Mouse (Mus musculus): ENCODE results near the gene Tmem108.

Tmem108 gene

DNA sequence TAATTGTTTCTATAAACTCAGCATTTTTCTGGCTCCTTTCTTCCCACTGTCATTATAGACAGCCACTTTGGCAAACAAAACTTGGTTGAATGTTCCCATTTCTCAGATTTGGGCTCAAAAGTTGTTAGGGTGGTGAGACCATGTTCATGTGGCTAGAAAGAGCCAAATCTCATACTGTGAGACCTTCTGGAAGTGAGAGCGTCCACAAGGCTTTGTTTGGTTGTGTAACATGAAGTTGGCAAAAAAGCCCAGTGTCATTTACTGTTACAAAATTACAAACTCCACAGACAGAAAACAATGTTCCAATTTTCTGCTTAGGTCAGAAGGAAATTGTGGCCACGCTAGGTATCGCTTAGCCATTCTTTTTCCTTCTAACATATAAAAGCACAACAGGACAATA is 213.0 kb downstream of the Tmem108 start:
- DNase-seq (ENCODE audit: low spot score in 2 of 2), result no peak

DNA sequence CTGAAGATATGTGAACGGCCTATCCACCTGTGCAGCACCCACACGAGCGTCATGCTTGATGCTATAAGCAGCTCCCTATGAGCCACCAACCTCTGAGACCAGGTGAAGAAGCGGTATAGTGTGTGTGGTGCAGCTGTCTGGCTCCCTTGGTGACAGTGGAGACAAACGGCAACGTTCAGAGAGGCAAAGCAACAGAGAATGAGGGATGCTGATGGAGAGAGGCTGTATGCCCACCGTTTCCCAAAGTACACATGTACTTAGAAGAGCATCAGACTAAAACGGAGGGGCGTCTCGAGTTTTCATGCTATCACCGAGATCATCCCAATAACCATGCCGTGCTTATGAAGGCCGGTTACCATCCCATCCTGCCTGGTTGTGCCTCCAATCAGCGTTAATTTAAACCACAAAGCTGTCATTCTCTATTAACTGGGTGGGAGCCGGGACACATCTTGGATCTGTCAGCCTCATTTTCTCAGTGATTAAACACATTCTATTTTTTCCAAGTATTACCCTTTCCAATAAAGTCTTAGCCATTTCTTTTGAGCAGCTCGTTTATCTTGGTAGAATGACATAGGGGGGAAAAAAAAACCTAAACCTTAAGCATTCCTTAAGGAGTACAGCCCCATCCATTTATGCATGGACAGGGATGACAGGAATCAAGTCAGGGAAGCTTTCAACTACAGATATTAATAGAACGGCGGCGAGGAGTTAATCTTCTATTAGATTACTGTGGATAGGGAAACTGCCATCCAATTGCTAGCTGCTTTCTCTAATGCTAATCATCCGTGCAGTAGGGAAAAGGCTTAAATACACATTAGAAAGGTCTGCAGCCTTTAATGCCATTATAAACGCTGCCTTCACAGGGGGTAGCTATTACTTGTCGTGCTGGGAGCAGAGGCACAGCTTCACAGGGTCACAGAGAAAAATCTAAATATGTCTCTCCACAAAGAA is 214.7 kb downstream of the Tmem108 start:
- DNase-seq (ENCODE audit: low spot score in 2 of 2), result no peak

DNA sequence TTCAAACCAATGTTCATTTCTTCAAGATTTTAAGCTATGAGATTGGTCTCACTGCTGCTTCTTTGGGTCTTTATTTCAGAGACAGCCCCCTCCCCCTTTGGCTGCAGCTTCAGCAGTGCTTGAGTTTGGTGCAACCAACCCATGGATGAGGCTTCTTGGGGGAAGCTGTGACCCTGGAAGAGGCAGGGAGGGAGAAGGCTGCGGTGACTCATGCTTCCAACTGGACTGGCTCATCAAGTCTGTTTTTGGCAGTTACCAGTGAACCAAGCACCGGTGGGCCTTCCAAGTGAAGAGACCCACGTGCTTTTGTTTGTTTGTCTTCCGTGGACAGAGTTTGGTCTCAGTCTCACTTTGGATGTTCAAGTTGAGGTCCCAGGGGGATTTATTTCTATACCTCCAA is 215.9 kb downstream of the Tmem108 start:
- no peak for DNase-seq (ENCODE audit: low spot score in 2 of 2)

DNA sequence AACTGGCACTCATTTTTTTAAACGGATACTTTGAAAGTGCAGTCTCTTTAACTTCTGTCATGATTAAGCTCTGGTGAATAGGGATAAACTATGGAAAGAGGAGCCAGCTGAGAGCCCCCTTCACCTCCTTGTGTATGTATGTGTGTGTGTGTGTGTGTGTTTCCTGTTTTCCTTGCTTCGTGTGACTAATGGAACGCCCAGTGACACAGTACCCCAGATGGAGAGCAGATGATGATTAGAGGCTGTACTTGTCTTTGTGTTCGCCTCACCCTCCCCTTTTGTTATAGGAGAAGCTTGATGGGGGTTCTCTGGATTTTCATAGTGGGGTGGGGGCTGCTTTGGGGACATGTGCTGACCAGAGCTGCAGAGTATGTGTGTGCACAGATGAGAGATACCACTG is 216.4 kb downstream of the Tmem108 start:
- no peak for DNase-seq (ENCODE audit: low spot score in 2 of 2)

DNA sequence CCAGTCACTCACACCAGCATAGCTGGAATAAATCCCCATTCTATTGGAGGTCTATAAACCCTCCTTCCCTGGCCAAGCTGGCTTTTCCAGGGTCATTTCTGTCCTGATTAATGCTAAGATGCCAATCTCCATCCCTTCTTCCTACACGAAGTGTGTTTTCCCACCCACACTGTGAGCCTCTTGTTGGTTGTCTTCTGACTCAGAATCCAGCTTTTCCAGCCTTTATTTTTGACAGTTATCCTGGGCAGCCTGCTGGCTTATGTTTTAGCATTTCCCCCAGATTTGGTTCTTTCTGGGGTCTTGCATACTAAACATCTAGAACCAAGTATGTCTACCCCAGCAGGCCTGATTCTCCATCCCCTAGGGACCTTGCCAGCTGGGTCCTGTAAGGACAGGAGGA is 217.0 kb downstream of the Tmem108 start:
- no peak for DNase-seq (ENCODE audit: low spot score in 2 of 2)

DNA sequence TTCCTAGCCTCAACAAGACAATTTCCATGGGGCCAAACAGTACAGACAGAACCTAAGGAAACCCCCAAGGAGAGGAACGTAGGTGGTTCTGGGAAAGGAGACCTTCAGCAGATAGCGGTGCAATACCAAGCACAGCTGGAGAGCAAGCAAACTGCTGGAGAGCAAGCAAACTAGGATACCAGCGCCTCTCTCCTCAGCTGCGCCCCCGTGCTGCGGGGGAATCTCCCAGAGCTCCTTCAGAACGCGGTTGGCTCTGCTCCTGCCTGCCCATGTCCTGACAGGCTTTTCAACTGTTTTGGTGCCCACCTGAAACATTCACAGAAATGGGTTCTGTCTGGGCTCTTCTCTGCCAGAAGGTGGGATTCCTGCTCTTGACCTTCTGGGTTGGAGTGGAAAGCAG is 221.1 kb downstream of the Tmem108 start:
- DNase-seq (ENCODE audit: low spot score in 2 of 2), result no peak

DNA sequence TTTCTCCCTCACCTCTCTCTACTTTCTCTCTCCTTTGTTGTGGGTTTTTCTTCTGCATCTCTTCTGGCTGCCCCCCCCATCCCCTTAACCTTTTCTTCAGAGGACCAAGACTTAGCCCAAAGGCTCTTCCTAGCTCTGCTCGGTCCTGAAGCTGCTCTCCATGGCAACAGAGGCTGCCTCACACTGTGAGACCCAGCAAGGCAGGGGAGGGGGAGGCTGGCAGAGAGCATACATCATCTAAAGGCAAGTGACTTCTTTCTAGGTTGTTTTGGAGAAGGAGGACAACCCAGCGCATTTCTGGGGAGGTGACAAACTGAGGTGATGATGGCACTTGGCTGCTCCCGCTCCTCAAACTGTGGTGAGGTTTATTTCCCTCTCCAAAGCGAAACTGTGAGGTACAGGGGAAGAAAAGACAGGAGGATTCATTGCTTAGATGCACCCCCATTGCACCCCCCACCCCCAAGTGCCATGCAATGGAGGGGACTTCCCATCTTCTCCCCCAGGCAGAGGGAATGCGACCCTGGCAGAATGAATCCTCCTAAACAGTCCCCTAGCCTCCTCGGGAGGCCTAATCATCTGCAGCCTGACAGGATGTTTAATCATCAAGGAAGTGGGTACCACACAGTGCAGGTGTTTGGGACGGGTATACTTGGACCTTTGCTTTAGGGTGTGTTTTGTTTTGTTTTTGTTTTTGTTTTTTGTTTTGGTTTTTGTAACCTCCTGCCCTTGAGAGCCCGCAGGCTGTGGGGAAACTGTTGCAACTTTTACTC is 223.4 kb downstream of the Tmem108 start:
- DNase-seq (ENCODE audit: low spot score in 2 of 2), result no peak

DNA sequence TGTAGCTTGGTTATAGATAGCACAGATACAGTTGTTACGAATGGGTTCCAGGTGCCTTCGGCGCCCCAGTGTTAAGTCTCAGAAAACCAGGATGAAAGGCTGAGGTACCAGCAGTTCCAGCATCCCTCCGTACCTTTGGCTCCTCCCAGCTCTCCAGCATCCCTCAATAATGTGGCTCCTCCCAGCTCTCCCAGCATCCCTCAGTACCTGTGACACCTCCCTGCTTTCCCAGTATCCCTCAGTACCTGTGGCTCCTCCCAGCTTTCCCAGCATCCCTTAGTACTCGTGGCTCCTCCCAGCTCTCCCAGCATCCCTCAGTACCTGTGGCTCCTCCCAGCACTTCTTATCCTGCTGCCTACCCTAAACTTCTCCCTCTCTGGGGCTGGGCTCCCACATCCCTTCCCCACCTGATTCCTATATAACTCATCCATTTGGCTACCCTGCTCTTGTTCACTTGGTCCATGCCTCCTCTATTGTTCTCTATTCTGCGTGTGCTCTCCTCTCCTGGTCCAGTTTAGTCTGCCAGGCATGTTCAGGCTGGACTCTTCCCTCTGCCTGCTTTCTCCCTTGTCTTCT is 225.5 kb downstream of the Tmem108 start:
- DNase-seq (ENCODE audit: low spot score in 2 of 2), result no peak

DNA sequence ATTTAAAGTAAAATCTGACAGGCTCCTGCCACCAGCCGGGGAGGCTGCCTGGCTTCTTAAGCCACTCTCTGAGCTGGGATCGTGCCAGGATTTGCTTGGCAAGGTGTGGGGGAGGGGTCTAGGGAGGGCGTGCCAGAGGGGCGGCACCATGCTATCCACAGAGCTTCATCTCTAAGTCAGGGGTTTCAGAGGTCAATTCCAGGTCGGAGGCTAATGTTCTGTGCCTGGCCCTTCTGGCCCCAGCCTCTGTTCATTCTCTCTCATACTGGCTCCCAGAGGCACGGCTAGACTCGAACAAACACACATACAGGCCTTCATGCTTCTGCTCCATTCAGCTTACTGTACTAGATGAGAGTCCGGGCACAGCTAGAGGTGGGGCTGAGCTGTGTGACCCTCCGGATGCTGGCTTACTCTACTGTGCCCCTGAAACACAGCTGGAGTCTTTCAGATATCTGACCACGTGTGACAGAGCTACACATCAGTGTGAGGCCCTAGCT is 236.5 kb downstream of the Tmem108 start:
- no peak for DNase-seq (ENCODE audit: low spot score in 2 of 2)

DNA sequence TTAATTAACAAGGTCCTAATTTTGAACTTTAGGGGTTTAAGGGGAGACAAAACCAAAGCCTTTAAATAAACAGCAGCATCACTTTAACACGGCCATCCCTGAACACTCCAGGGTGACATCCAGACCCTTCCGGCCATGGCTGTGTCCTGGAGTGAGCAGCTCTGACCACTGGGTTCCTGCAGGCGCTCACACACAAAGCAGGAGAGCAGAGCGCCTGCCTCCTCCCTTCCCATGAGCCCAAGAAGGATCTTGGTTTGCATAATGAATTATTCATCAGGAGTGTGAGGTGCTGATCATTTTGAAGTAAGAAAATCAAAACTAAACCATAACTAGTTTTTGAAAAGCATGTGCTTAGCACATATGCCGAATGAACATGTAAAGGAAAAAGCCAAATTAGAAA is 237.0 kb downstream of the Tmem108 start:
- DNase-seq (ENCODE audit: low spot score in 2 of 2), result no peak

DNA sequence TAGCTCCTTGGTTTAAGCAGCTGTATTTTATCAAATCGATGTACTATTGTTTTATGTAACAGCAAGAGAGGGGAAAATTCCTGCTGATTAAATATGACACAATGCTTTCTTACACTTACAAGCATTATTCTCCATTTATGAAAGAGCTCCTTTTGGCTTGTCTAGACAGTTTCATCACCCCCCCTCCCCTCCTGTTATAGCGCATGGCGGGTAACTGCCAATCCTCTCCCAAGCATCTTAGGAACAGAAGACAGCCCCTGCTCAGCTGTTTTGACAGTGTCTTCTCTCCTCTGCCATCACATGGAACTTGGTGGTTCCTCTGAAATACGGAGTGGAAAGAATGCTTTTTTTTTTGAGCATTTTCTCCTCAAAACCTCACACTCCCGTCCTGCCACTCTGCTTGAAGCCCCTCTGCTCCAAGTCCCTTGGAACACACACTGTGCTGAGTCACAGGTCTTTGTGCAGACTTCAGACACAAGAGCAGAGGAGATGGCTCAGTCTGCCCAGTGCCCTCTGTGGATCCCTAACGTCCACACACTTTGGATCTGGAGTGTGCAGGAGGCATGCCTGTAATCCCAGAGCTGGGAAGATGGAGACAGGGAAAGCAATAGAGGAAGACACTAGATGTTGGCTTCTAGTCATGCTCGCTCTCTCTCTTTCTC is 237.8 kb downstream of the Tmem108 start:
- DNase-seq (ENCODE audit: low spot score in 2 of 2), result no peak

DNA sequence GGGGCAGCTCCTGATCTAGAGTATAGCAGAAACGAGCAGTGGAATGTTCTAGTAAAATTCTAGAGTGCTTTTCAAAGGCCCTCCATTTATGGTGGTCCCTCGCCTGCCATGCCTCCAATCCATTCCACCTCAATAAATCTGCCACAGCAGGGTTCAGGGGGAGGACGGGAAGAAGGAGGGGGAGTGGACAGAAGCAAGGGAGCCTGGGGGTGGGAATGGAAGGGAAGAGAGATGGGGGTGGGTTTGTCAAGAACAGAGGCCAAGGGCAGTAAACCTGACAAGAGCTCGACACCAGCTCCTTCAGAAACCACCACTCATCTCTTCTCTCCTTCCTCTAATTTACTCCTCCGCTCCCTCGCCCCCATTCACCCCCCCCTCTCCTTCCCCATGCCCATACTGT is 238.6 kb downstream of the Tmem108 start:
- DNase-seq (ENCODE audit: low spot score in 2 of 2), result no peak

DNA sequence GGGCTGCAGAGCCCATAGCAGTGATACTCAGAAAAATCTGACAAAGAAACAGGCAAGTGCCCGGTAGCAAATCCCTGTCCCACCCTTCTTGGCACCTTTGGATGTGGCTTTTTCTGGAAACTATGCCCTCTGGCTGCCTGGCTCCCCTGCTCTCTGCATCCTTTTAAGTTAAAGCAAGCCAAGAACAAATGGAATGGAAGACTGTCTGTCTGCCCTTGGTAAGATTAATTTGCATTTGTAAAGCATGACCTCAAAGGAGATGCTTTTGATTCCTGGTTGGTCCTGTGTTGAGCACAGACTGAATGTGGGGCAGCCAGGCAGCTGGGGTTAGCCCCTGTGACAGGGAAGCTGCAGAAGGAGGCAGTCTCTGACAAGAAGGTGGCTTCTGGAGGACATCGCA is 247.8 kb downstream of the Tmem108 start:
- no peak for DNase-seq (ENCODE audit: low spot score in 2 of 2)

DNA sequence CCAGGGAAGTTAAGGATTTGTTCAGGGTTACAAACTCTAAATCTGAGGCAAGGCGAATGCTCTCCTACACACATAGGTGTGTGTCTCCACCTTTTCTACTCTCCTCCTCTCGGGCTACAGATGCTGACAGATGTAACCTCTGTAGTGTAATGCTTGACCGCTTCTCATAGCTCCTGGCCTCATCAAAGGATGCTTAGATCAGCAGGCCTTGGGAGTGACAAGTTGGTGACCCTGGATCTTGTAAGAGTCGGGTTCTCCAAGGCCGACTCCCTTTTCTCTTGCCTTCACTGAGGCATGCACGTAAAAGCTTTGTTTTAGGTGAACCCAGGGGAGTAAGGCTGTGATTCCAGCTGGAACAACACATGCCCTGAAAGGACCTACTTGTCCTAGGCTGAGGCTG is 249.4 kb downstream of the Tmem108 start:
- no peak for DNase-seq (ENCODE audit: low spot score in 2 of 2)

DNA sequence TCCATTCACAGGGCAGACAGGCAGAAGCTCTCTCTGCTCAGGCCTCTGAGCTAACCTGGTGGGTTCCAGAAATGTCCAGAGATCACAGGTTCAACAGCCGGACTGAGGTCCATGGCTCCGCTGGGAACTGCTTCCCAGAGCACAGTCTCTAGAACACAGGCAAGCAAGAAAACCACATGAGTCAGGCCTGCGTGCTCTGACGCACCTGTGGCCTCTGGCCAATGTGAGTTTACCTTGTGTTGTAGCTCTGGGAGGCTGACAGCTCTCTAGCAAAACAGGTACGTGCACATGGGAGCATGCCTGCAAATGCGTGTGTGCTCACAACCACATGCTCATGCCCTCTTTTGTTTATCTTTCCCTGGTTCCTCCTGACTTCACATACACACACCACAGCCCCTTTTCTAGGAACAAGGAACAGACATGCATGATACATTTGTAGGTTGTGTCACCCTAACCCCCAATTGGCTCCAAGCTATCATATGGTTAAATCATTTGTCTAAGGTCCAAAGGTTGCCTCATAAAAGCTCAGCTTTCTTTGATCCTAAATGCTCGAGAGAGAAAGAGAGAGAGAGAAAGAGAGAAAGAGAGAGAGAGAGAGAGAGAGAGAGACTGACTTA is 254.6 kb downstream of the Tmem108 start:
- DNase-seq (ENCODE audit: low spot score in 2 of 2), result no peak

DNA sequence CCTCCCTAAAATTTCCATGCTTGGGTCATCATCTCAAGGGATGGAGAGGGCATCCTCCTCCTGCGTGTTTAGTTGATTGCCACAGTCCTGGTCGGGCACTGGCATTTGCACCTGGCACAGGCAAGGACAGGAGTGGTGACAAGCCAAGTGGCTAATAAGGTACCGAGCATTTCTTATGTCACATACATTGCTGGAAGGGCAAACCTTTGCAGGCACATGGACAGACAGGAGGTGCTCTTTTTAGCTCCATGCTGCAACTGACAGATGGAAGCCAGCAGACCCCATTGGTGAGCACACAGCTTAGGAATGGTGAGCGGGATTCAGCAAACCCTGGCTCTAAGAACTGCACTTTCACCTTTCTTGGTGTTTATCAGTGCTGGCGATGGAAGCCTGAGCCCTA is 256.6 kb downstream of the Tmem108 start:
- no peak for DNase-seq (ENCODE audit: low spot score in 2 of 2)

DNA sequence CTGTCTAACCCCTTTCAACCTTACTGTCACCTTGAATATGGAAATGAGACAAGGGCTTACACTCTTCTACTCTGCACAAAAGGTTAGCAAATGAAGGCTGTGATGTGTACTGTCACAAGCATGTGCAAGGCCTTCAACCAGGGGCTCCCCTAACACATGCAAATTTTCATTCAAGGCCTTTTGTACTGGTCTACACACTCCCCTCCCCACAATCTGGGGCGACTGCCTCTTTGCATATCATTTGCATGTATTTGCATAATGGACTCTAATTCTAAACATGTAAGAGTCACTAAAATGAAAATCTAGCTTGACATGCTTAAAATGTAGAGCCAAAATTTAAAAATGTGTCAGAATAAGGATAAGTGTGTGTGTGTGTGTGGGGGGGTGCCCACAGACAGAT is 257.0 kb downstream of the Tmem108 start:
- no peak for DNase-seq (ENCODE audit: low spot score in 2 of 2)

DNA sequence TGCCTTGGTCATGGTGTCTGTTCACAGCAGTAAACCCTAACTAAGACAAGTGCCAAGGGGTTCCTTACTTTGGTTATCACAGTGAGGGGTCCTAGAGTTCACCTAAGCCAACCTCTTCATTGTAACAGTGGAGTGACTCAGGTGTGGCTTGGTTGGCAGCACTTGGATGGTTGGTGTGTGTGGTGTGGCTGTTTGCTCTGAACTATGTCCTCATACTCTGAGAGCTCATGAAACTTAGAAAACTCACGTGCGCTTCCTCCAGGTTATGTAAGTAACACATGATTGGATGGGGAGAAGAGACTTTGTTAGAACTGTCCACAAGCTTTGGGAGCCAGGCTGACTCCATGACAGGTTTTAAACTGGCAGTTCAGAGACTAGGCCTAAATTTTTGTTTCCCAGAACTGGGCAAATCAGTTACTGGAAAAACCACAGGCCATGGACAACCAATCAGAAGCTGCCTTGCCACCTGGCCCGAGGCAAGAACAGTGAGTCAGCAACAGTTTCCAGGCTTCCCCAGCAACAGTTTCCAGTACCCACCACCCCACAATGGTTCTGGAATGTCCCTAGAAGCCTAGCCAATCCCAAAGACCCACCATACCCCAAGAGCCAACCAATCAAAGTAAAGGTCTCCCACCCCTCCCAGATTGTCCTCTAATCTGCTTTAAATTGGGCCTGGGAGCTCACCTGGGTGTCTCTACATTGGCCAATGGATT is 257.9 kb downstream of the Tmem108 start:
- DNase-seq (ENCODE audit: low spot score in 2 of 2), result no peak

DNA sequence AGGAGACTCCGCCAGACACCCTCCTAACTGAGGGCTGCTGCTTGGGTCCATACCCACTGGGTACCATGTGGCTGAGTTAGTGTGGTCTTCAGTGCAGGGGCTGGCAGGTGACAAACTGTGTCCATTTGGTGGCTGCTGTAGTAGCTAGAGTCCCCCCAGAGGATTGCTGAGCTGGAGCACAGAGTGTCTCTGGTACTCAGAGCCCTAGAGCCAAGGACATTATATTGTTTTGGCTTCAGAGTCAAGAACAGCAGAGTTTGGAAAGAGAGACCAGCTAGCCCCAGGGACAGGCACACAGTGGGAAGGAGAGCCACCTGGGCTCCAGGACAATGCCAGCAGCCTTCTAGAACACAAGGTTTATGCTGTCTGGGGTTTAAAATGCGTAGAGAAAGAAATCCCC is 259.0 kb downstream of the Tmem108 start:
- DNase-seq (ENCODE audit: low spot score in 2 of 2), result no peak

DNA sequence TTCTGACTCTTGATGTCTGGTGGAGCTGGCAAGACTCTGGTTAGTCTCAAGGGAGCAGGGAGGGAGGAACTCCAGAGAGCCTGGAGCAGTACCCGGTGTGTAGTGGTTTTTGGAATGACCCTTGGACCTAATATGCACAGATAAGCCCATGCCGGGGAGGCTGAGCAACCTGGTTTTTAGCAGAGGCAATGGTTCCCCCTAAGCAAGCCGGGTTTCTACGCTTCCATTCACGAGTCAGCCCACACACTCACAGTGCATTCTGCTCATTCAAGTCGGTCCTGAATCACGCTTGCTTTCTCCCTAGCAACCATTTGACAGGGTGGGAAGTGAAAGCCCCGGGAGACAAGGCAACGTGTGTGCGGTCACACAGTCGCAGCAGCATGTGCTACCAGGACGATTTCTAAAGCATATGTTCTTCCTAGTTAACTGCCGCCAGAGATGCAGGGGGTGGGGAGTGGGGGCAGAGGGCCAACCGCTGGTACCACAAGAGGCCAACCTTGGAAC is 259.7 kb downstream of the Tmem108 start:
- DNase-seq (ENCODE audit: low spot score in 2 of 2), result no peak

DNA sequence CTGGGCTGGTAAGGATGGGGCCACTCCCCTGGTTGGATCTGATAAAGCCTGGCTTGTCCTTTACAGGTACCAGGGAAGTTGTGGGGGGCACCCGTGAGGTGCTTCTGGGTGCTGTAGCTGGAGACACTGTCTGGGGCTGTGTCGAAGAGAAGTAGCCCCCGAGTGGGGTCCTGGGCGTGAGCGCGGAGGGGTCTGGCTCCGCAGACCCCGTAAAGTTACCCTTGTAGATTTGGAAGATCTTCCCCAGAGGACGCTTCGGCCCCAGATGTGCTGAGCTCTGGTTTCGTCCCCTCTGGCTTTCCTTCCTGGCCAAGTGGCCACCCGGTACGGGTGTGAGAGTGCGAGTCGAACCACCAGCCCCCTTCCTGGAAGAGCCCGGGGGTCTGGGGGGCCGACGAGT is 262.3 kb downstream of the Tmem108 start:
- no peak for DNase-seq (ENCODE audit: low spot score in 2 of 2)

Measured in urinary bladder, postnatal 4 days (tissue).